In the genomic region with DNA sequence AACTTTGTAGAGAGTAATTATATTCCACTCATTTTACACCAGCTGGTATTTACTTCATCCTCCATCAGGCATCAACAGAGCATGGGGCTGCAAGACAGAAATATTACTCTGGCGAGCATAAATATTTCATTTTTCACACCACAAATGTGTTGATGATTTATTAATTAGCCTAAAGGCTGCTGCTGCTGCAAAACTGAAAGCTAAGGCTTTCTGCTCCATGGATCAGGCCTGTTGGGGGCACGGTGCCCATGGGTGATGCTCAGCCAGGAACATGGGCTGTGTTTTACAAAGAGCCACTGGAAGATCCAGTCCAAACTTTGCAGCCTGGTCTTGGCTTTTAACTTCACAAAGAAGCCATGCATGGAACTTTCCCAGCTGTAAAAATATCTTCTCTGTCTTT, we compare ENCODE assay signal across 15 mouse cellular contexts.
A peak's percentile ranks its signal among the peaks of the same experiment; 100 is the strongest.
DNase-seq lines count a peak whose midpoint lies in the region; ATAC-seq and TF ChIP-seq lines count a peak whose summit lies in the region.
"Had no signal": no experiment of that assay in that cellular context is flagged by ENCODE, and none has a peak within 500 bp of the region (broad histone marks: within the 10 kb centered on the region; RNA-seq: fewer than 3 reads in every experiment).

No protein-coding gene starts in this region.

- no peak overlapping the region for H3K4me3 ChIP-seq in left cerebral cortex, adult 2 months
- H3K4me3 ChIP-seq: embryonic facial prominence, embryonic 12.5 days; myocyte had no signal

- no peak for TF ChIP-seq CTCF in left cerebral cortex, adult 2 months (IDR thresholded peaks at IDR 0.05)

- H3K27ac ChIP-seq in left cerebral cortex, adult 2 months = no peak overlapping the region
- H3K27ac ChIP-seq: embryonic facial prominence, embryonic 12.5 days had no signal

- intact Hi-C loops in left cerebral cortex, postnatal 25 days (cut with DNase I) = no loop called here
- intact Hi-C loops in left cerebral cortex, adult 2 months (cut with DNase I) = no loop called here
- intact Hi-C loops in heart, postnatal 36 days (cut with DNase I) = no loop called here

- peak; percentile 15 for DNase-seq in cerebellum, adult 11-12 months
- DNase-seq in left cerebral cortex, postnatal 25 days (ENCODE audit: low spot score in 2 of 2) = peak; percentile 16 to 40
- no peak for DNase-seq in left cerebral cortex, adult 2 months (ENCODE audit: extremely low spot score in 1 of 2, low spot score in 2 of 2)
- peak; percentile 22 for DNase-seq in layer of hippocampus, adult 9-10 months (ENCODE audit: low spot score)
- peak; percentile 4 for DNase-seq in right cerebral cortex, postnatal 25 days
- no peak for DNase-seq in heart, postnatal 36 days
- DNase-seq in urinary bladder, adult 18-20 months (ENCODE audit: low spot score in 2 of 2) = no peak
- DNase-seq: adrenal gland, postnatal 10 days; heart, adult 18-20 months; kidney, postnatal 14 days; lung, adult 2 months had no signal

- ATAC-seq in cerebellum, adult (ENCODE audit: insufficient number of reproducible peaks, low FRiP score, low TSS enrichment) = no peak
- ATAC-seq: intestine, embryonic 16.5 days had no signal

Comparison
In these comparisons a context has a peak if more than half of its experiments do, and no peak if none do; other contexts are left out.
1. DNase-seq: peak in cerebellum, adult 11-12 months (single experiment), left cerebral cortex, postnatal 25 days (2 of 2), layer of hippocampus, adult 9-10 months (single experiment) and right cerebral cortex, postnatal 25 days (single experiment); none in left cerebral cortex, adult 2 months (0 of 2), heart, postnatal 36 days (0 of 2) and urinary bladder, adult 18-20 months (0 of 2).